Mouse (Mus musculus): ENCODE data around the gene Eef1akmt4.

DNA sequence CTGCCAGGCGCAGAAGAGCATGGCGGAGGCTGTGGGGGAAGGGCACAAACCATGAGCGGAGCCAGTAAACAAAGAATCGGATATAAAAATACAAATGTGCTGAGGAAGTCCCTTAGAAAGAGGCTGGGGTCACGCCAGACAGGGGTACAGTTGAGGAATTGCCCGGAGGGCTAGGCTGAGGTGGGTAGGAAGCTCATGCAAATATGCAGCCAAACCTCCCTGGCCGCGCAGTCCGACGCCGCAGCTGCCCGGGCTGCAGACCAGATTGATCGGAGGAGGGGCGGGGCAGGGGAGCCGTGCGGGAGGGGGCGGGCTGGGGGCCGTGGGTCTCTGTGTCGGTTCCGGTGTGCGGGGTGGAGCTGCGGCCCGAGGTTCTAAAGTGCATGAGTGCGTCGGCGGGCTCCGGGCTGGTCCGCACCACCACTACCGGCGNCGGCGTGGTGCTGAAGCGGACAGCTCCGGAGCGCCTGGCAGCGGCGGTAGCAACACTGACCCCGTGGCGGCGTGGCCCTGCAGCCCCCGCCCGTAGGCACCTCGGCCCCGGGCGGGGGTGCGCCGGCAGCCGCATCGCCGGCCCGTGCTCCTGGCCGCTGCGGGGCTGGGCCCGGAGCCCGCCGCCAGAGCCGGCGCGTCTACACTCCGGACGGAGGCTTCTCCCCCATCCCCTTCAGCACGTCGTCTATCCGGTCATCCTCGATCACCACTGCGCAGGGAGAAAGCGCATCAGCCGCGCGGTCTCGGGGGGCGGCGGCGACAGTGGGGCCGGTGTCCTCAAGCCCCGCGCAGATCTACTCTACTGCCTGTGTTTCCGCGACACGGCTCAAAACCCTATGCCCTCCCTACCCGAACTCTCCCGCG is 8.4 kb downstream of the Eef1akmt4 start:
- no peak for TF ChIP-seq CTCF (IDR thresholded peaks at IDR 0.05; ENCODE audit: borderline replicate concordance, insufficient read depth, low read length)
- TF ChIP-seq POLR2A (IDR thresholded peaks at IDR 0.05; ENCODE audit: low read depth, low read length), result no peak
